Mouse (Mus musculus) gastrocnemius, adult 2 months (tissue): Measurements from ENCODE around the gene Reln. TPM values are rescaled to one million over a fixed set of nuclear protein-coding genes. Genes with fewer than 3 reads are reported as not detected.

ENCODE experiments used
- DNase-seq: peaks from one replicate; pipeline ENCODE4 v3.0.0; 2022
- H3K27ac ChIP-seq: fragments of 200-600 bp; 2 replicates; pipeline ENCODE4 v1.8.1; 2022; ENCODE audit warnings: mild to moderate bottlenecking
- H3K4me3 ChIP-seq: fragments of 200-600 bp; 2 replicates; pipeline ENCODE4 v1.8.1; 2022; ENCODE audit warnings: mild to moderate bottlenecking, moderate library complexity
- CTCF ChIP-seq: fragments of 200-600 bp; IDR thresholded peaks from 2 replicates; pipeline ENCODE4 v1.8.1; 2022; ENCODE audit warnings: antibody characterized with exemption, mild to moderate bottlenecking, moderate library complexity
- intact Hi-C: fragments of 180-260 bp; cut with DNase I; formaldehyde crosslinking; loops from one replicate; pipeline ENCODE4 v1.15.1; 2025
- total RNA-seq, 2 experiments: library from RNA; stranded (reverse); gene quantifications; 2 replicates each; pipeline ENCODE4 v1.2.3; 2021

Gene Reln
- total RNA-seq, 2 experiments from 2014 or later: 1.8 to 2.8 TPM

DNA sequence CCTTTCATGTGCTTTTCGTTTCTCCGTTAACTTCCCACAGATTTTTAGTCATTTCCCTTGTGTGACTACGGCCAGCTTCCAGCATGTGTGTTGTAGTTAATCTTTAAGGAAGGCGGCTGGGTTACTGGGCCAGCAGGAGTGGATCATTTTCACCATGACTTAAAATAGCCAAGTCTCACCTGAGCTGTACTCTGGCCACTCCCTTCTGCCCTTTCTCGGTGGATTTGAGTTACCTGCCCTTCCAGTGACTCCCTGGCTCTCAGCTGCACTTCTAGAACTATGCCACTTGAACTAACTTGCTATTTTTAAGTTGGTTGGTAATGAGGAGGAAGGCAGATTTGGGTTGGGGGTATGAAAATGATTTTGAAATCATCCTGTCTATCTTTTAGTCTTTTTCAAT lies 406.4 kb downstream of the Reln start:
- TF ChIP-seq CTCF: no peak
- intact Hi-C loops: no loop called here
- Histone ChIP-seq H3K4me3 (no peak overlapping the region), H3K27ac (no peak overlapping the region)
- no peak for DNase-seq

DNA sequence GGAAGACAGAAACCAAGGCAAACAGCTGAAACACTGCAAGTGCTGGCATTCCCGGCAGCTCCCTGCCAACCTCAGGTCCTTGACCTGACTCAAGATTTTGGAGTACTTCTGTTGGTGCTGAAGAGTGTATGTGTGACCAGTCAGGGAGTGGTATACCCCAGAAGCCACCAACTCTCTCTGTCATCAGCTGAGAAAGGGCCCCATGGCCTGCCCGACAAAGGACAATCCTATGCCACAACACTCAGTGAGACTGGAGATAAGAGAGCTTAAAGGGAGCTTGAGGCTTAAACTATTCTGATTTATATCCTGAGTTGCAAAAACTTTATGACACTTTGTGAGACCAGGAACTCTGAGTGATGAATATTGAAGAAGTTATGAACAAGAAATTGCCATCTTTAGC lies 407.9 kb downstream of the Reln start:
- H3K27ac ChIP-seq: no peak overlapping the region
- no peak overlapping the region for H3K4me3 ChIP-seq
- no peak for DNase-seq
- no peak for TF ChIP-seq CTCF
- intact Hi-C loops: no loop called here

DNA sequence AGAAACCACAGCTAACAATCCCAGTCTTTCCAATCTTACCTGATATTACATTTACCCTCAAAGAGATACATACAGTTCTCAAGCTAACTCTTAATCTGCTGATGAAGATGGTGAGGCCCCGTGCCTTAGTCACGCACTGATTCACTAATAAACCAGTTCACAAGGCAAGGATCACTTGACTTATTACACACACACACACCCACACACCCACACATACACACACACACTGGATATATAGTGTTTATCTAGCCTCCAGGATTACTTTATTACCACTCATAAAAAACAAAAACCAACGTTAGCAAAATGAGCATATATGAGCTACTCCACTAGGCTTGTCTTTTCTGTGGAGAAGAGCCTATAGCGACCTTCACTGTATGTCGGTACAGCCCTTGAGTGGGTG lies 408.4 kb downstream of the Reln start:
- TF ChIP-seq CTCF: no peak
- no peak overlapping the region for H3K27ac ChIP-seq
- no peak for DNase-seq
- intact Hi-C loops: no loop called here
- no peak overlapping the region for H3K4me3 ChIP-seq

DNA sequence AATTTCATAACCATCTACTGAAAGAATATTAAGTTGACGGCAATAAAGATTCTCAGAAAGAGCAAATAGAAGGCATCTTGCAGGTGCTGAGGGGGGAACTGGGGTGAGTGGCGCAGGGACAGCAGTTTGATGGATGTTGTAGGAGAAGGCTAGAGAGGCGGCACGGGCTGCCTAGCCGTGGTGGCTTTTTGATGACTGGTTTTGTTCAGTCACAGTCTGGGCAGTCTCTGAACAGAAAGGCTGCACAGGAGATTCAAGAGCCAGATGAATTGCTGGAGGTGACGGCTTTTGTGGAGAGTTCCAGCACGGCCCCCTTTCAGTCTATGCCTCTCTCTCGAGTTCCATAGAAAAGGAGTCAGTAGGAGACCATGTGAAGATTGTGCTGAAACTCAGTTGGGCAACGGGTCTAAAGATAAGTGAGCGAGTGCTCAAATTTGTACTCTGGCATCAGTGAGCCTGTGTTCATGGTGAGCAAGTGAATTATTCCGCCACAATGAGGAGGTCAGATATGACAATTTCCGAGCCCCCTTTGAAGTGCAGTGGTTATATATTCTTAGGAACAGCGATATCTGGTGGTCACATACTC lies 409.6 kb downstream of the Reln start:
- no peak for TF ChIP-seq CTCF
- H3K27ac ChIP-seq: no peak overlapping the region
- H3K4me3 ChIP-seq: no peak overlapping the region
- intact Hi-C loops: loop anchor here (5.0 kb wide), 1 partner anchor 392 kb away; no protein-coding TSS in a partner anchor
- no peak for DNase-seq

DNA sequence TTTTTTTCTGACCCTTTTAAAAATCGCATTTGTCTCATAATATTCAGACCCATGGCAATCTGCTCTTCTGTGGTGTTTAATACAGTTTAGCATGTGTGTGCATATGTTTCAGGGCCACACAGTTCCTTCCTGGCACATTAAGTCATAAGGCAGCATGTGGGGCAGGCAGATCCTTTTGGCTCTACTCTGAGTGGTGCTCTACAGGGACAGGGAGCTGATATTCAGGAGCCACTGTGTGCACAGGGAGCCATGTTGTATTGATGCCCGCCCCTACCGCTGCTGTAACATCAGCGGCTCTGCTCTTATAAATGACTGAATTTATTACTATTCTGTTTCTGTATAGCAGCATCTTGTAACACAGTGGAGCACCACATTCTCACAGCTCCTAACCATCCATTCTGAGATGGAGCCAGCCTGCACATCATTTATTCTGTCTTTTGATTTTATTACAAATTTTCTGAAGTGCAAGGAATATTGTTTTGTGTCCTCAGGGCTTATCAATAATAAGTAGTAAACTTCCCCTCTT lies 410.3 kb downstream of the Reln start:
- TF ChIP-seq CTCF: no peak
- no peak for DNase-seq
- no peak overlapping the region for H3K27ac ChIP-seq
- H3K4me3 ChIP-seq: no peak overlapping the region
- intact Hi-C loops: loop anchor here (5.0 kb wide), 1 partner anchor 393 kb away; no protein-coding TSS in a partner anchor

DNA sequence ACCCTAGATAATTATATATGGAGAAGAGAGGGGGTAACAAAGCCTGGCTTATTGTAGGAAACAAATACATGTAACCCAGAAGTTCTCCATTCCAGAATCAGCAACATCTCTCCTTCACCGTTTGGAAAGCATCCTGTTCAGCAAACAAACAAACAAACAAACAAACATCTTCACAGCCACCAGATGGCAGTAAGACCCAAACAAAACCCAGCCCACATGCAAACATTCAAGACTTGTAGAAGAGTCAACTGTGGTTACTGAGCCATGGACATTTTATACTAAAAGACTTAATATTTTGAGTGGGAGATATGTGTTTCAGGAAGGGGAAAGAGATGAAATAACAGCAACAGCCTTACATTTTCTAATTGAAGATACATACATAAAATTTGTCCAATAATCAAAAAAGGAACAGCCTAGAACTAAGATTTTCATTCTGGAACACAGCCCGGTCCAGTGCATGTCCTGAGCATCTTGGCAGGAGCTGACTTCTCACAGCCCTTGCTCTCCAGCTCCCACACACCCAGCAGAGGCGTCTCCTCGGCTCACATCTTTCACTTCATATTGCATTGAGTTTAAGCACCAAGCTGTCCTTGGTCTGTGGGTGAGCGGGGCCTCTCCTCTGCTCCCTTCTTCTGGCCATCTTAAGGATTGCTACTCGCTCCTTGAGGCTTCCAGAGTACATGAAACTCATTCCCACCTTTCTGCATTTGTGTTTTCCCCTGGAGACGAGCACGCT lies 411.0 kb downstream of the Reln start:
- Histone ChIP-seq H3K27ac (no peak overlapping the region), H3K4me3 (no peak overlapping the region)
- intact Hi-C loops: loop anchor here (5.0 kb wide), 1 partner anchor 394 kb away; no protein-coding TSS in a partner anchor
- TF ChIP-seq CTCF: peak; percentile 34; the same call in 1 of the 2 replicates
- DNase-seq: no peak

DNA sequence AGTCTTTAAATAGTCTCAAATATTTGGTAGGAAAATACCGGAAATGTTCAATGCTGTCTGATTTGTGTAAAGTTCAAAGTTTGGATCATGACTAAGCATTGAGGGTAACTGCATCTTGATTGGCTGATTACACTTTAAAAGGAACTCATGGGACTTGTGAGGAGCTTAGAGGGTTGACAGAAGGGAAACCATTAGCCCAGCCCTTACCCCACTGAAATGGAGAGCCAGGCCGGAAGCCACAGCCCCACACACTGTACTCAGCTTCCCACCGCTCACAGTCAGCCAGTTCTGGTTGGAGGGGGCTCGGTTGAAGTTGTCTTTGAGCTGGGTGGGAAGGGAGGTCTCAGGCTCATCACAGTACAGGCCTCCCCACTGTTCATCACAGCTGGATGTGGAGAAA lies 413.4 kb downstream of the Reln start:
- no peak for DNase-seq
- Histone ChIP-seq H3K27ac (no peak overlapping the region), H3K4me3 (no peak overlapping the region)
- no peak for TF ChIP-seq CTCF
- intact Hi-C loops: loop anchor here (5.0 kb wide), 1 partner anchor 396 kb away; no protein-coding TSS in a partner anchor

DNA sequence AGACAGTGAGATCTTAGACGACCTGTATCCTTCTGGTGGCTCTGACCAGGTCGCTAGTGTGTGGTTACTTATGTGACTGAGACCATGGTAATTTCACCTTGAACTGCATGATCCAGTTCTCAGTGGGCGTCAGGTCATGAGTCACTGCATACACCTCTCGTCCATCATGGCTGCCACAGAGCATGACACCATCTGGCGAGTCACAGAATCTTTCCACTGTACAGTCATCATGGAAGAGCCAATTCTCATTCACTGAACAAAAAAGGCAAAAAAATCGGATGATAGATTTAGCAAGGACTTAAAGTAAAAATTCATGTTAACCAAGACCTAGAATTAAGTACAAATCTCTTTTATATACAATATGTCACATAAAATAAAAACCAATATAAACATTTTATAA lies 424.2 kb downstream of the Reln start:
- intact Hi-C loops: no loop called here
- no peak for TF ChIP-seq CTCF
- no peak for DNase-seq
- no peak overlapping the region for H3K27ac ChIP-seq
- H3K4me3 ChIP-seq: no peak overlapping the region

DNA sequence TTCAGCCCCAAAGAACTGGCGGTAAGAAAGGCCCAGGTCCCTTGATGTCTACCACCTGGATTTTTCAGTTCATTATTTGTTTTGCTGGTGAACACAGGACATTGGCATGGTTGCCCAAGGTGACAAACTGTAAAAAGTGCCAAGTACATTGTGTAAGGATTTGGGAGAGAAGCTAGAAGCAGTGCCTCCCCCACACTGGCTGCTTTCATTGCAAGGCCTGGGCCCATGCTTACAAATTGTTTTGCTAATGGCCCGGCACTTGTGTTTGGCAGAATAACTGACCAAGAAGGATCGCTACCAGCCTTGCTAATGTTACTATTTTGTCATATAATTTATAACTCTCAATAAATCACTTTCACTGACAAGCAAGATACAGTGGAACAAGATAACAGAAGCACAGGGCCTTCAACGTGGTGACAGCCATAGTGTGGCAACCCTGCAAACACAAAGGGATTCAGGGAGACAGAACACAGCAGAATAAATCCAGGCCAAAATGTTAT lies 425.2 kb downstream of the Reln start:
- H3K4me3 ChIP-seq: no peak overlapping the region
- no peak for TF ChIP-seq CTCF
- intact Hi-C loops: no loop called here
- H3K27ac ChIP-seq: no peak overlapping the region
- DNase-seq: no peak

DNA sequence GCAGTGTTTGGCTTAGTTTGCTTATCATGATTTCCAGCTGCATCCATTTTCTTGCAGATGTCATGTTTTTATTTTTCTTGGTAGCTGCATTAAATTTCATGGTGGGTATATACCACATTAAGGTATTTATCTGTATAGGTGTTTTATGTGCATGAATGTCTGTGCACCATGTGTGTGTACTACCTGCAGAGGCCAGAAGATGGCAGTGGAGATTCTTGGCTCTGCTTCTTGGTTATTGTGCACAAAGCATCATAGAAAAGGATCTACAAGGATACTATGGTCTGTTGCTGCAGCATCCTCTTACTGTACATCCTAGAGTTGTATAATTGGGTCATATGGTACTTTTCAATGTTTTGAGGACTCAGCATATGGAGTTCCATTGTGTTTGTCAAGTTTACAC lies 428.5 kb downstream of the Reln start:
- Histone ChIP-seq H3K27ac (no peak overlapping the region), H3K4me3 (no peak overlapping the region)
- no peak for DNase-seq
- intact Hi-C loops: no loop called here
- TF ChIP-seq CTCF: no peak

DNA sequence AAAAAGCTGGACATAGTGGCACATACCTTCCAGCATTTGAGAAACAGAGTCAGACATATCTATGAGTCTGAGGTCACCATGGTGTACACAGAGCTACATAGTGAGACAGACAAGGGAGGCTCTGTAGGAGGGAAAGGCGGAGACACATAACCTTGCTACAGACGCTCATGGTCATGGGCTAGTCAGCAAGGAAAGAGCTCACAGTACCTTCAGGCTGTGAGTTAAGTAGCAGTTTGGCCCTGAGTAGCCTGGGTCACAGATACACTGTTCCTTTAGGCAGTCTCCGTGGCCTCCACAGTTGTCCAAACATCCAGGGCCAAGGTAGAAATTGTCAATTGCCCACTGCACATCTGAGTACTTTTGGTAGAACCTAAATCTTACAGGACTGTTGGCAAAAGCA lies 429.7 kb downstream of the Reln start:
- H3K4me3 ChIP-seq: no peak overlapping the region
- no peak for DNase-seq
- intact Hi-C loops: no loop called here
- TF ChIP-seq CTCF: no peak
- H3K27ac ChIP-seq: no peak overlapping the region

DNA sequence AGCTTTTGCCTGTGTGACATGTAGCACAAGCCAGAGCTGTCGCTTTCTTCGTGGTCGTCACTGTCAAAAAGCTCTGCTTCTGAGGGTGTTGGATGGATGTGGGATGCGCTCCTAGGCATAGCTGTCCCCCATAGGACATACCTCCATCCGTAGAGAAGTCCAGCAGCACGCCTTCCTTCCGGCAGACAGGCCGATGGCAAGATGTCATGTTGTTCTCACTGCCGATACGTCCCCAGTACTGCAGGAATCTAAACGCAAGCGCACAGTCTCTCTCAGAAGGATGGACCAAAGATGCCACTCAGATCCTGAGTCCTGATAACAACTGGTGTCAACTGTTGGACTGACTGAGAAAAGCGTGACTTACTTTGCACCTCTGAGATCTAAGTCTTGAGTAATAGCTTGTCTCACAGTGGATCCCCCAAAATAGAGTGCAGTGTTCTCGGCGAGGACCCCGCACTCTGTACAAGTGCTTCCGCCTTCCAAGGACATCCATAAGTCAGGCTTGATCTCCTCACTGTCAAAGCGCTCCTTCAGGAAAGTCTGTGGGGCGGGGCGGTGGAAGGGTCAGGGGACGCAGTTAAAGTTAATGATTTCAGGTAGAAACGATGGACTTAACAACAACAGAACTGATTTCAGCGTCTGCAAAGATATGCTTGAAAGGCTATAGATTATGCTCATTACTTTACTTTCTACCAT lies 431.5 kb downstream of the Reln start:
- TF ChIP-seq CTCF: no peak
- Histone ChIP-seq H3K4me3 (no peak overlapping the region), H3K27ac (no peak overlapping the region)
- DNase-seq: no peak
- intact Hi-C loops: no loop called here

DNA sequence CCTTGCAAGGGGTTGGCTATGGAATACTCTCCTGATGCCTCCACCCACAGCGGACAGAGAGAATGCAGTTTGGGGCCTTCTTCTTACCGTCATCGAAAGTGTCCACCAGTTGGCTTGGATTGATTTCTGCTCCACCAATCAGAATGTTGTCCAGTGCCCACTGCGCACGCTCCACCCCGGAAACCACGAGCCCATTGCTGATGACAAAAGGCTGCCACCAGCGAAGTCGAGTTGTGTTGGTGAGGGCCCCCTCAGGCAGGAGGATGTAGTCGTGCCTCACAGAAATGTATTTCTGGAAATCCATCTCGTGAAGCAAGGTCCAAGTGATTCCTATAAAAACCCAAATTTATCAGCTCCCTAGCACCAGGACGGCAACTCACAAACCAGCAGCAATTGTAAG lies 433.8 kb downstream of the Reln start:
- Histone ChIP-seq H3K4me3 (no peak overlapping the region), H3K27ac (no peak overlapping the region)
- intact Hi-C loops: no loop called here
- no peak for TF ChIP-seq CTCF
- no peak for DNase-seq
